Mouse (Mus musculus) cerebellum, adult 11-12 months (tissue): ENCODE results near the gene Pde10a.

Experiments
- DNase-seq: peaks from one replicate; pipeline ENCODE4 v3.0.0; 2022

The Pde10a gene

GRCm38 (mm10) chr17:8526815-8527261 lies 1.7 kb downstream of the Pde10a start:
- DNase-seq, result peak; percentile 85

DNA sequence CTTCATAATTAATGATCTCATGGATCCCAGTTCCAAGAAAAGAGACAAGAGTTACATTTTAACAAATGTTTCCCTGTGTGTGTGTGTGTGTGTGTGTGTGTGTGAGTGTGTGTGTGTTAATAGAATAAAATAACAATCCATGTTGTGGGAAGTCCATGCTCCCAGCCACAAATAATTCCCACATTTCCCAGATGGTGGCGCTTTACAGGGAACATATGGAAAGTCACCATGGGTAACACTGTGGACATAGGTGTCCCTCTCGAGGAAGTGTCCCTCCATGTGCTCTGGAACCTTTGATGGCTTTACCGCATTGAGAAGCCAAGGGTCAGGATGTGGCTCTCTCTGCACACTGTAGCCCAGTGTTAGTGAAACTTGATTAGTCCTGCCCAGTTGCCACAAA lies 3.5 kb downstream of the Pde10a start:
- DNase-seq, result no peak

DNA sequence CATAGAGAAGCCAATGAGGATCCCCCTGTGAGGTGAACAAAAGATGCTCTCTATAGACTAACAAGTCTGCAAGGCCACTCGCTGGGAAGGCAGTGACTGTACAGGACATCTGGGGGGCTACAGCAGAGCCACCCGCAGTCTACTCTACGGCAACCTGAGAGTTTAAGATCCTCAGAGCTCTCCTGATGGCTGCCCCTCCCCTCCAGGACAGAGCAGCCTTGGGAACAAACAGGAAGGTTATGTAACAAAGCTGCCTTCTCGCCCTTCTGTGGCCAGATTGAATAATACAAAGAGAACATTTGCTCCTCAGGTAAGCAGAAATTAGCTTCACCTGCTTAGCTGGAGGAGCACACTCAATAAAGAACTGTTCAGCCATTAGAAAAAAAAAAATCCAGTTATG lies 7.4 kb downstream of the Pde10a start:
- DNase-seq, result peak; percentile 82

DNA sequence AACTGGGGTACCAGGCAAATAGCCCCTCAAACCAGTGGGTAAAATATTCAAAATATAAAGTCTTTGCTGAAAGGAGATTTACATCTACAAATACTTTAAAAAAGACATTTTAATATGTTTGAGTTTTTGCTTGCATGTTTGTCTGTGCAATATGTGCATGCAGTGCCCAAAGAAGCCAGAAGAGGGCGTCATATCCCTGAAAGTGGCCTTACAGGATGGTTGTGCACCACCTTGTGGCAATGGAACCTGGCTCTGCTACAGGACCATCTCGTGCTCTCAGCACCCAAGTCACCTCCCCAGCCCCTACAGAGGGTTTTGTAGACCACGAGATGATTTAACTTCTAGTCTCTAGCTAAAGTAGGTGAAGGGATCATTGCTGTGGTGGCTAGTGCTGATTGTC lies 8.7 kb downstream of the Pde10a start:
- no peak for DNase-seq

DNA sequence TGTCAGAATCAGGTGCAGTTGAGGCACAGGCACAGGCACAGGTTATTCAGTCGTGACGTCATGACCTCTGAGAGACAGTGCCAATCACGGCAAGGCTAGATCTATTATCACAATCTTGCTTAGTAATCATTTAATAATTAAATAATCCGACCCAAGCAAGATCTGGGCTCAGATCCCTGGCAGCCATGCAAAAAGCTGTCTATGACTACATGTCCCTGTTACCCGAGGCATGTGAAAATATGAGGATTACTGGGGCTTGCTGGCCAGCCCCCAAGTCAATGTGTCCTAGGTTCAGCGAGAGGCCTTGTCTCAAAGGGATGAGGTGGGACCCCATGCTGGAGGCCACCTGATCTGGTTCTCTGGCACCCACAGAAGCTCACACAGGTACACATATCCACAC lies 11.3 kb downstream of the Pde10a start:
- peak; percentile 60 for DNase-seq

GRCm38 (mm10) chr17:8538102-8538501 lies 12.9 kb downstream of the Pde10a start:
- no peak for DNase-seq

DNA sequence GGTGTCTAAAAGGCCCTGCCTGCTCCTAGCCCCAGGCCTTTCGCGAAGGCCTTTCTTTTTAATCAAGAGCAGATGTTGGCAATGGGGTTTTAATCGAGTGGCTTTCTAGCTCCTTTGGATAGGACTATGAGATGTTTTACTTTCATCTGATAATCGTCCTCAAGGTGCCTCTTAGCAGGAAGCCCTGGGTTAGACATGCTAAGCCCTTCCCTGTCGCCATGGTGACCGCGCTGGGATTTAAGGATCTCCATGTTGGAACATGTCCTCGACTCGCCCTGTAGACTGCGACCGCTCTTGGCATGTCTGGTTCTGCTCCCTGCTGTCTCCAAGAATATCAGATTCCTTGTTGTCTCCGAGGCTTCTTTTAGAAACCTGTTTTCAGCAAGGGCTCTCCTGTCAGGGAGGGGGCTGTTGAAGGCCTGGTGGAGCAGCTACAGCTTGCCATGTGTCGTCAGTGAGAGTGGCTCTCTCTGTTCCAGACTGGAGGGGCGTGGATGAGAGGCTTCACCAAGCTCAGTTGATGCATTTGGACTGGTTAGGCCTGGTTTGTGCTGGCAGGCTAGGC lies 16.9 kb downstream of the Pde10a start:
- no peak for DNase-seq

- DNase-seq, result no peak
Observed at GRCm38 (mm10) chr17:8546366-8546765, 21.2 kb downstream of the Pde10a start.

DNA sequence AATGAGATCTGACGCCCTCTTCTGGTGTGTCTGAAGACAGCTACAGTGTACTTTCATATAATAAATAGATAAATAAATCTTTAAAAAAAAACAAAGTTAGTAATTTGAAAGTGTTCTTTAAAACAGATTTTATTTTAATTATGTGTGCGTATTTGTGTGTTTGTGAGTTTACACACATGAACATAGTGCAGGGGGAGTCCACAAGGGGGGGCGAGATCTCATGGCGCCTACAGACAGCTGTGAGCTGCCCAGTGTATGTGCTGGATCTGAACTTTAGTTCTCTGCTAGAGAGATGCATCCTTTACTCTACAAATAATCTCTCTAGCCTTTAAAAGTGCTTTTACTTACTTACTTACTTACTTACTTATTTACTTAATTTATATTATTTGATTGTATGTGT lies 23.6 kb downstream of the Pde10a start:
- no peak for DNase-seq

- DNase-seq, result peak; percentile 56
Observed at GRCm38 (mm10) chr17:8551641-8552040, 26.5 kb downstream of the Pde10a start.

DNA sequence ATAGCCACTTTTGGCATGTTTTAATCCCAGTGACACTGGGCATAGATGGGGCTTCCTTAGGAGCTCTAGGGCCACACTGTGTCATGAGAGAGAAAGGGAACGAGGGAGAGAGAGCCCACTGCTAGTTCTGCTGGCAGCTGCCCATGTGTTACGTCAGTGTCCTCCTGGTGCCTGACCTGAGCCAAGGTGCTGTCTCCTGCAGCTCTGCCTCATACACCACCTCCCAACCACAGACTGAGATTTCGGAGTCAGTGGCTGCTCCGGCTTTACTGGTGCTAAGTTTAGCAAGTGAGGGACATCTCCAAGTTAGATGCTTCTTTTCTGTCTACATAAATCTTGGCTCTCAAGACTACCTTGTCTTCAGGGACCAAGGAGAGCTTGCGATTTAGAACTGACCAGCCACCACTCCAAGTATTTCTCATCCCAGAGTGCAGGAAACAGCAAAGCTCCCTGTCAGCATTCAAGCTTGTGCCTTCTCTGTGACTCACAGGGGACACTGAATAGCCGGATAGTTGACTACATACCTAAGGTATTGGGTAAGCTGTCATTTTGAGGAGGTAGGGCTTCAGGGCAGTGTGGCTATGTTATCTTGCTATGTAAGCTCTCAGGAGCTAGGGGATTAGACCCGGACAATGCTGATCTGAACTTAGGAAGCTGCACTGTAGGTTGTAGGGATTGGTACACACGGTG lies 27.3 kb downstream of the Pde10a start:
- peak; percentile 97 for DNase-seq

DNA sequence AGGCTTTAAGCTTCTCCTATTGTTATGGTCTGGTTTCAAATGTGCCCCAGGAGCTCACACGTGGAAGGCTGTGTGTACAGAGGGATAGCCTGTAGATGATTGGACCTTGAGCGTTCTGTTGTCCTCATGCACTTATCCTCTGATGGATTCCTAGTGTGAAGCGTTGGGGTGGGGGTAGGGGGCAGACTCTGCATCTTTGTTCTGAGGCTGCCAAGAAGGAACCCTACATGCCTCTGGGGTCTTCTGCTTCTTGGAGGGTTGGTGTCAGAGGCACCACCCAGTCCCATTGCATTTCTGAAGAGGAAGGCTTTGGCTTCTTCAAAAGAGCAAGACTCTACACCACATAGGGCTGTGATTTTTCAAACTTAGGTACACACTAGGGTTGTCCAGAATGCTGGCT lies 28.4 kb downstream of the Pde10a start:
- DNase-seq, result peak; percentile 64

DNA sequence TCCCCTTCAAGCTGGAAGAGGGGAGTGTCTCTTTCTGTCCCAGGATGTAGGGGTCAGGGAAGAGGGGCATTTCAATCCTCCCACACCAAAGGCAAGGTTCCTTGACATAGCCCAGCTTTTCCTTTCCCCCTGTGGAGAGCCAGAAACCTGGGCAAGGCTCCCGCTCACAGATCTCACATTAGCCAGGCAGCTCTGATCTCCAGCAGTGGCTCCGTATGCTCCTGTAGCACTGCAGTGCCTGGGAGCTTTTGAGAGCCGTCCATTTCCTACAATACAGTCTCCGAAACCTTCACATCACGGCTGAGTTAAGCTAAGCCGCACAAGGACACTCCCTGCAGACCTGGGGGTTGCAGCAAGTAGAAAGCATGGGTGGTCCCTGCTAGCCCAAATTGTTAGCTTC lies 29.0 kb downstream of the Pde10a start:
- DNase-seq, result peak; percentile 96

DNA sequence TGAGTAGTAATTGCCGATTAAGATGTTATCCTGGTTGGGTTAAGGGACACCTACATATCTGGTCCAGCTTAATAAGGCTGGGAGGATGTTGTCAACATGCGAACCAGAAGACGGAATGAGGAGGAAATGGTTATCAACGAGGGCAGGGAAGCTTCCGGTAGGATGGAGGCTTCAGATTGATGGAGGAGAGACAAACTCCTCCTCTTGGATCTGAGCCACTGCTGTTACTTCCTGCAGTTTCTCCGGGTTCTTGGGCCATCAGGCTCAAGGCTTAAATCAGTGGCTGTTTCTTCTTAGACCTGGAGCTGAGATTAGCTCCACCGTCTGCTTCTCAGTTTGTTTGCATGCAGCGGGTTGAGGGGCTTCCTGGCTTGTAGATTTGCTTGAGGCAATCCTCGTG lies 30.6 kb downstream of the Pde10a start:
- peak; percentile 55 for DNase-seq

GRCm38 (mm10) chr17:8556223-8556622 lies 31.1 kb downstream of the Pde10a start:
- DNase-seq, result peak; percentile 76

DNA sequence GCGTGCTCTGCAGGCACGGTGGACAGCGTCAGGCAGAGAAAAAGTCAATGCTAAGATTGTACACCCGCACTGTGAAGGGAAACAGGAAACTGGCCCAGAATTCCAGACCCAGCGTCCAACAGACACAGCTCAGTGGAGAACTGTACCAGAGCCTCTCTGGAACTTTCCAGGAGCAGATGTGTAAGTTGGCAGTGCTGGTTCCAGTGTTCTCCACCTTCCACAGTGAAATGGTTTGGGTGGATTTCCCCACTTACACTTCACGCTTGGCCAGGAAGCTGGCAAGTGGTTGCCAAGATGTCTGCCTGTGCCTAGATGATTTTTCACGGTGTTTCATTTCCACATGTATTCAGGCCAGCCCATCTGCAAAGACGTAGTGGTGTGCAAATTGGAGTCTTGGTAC lies 32.8 kb downstream of the Pde10a start:
- DNase-seq, result no peak

GRCm38 (mm10) chr17:8562101-8562885 lies 37.1 kb downstream of the Pde10a start:
- DNase-seq, result no peak

DNA sequence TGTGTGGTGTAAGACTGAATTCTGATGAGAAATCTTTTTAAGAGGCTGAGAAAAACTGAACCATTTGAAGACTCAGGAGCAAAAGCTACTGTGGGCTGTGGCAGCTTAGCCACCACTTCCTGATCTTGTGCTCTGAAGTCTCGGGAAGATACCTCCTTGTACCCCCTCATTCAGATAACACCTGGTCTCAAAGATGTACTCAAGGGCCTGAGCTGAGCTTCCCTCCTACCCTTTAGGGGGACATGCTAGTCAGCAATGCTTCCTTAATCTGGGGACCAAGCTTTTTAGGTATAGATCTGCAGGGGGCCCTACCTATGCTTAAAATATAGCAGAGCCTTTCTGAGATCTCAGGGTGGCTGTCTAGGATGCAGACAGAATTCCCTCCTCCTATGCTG lies 37.7 kb downstream of the Pde10a start:
- DNase-seq, result no peak

- DNase-seq, result no peak
Observed at GRCm38 (mm10) chr17:8566850-8567249, 41.7 kb downstream of the Pde10a start, which contains the start of gene Gm17087. Gene Gm17087 (minus strand): TSS chr17:8566950.

GRCm38 (mm10) chr17:8573542-8574260 lies 48.5 kb downstream of the Pde10a start:
- no peak for DNase-seq

- DNase-seq, result no peak
Observed at GRCm38 (mm10) chr17:8580360-8580759, 55.2 kb downstream of the Pde10a start.

GRCm38 (mm10) chr17:8581579-8581978 lies 56.4 kb downstream of the Pde10a start:
- DNase-seq, result no peak
